Mouse (Mus musculus): Measurements from ENCODE around the gene Pnck.

DNA sequence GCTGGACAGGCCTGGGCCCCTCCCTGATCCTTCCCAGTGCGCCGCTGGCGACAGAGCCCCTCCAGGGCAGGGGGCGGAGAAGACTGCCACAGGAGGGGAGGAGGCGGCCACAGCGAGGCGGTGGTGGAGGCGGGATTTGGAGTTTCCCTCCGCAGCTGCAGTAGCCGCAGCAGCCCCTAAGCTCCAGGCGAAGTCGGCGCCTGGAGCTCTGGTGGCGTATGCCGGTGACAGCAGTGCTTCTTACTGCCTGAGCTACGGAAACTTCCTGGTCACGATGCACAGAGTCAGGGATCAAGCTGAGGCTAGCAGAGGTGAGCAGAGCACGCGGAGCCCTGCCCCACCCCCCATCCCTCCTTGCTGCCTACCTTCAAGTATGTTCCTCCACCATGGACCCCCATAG, 24.5 kb downstream of the Pnck start:
- TF ChIP-seq CTCF (conservative IDR thresholded peaks at IDR 0.05; ENCODE audit: low read length) (no peak), NANOG (IDR thresholded peaks at IDR 0.05; ENCODE audit: borderline replicate concordance, low read length) (no peak)

Measured in E14TG2a.4 (cell line).